Mouse (Mus musculus): ENCODE measurements around the gene Mapkbp1.

GRCm38 (mm10) chr2:120026984-120027949, 54.8 kb downstream of the Mapkbp1 start, which contains the start of the genes Jmjd7 and Gm28042:
- TF ChIP-seq GATA1 (IDR thresholded peaks at IDR 0.05; ENCODE audit: borderline replicate concordance, low read length) (no peak), FLI1 (IDR thresholded peaks at IDR 0.05; ENCODE audit: low read length) (0 out of 2 replicates have a peak, but pooled peaks have one; percentile 34)
